Comparison of ENCODE assay signal across 8 mouse cellular contexts in genomic region chr5:140140214-140140613, GRCm38 (mm10).
DNase-seq lines count a peak whose midpoint lies in the region; ATAC-seq and TF ChIP-seq lines count a peak whose summit lies in the region.

No protein-coding gene starts in this region.

- peak; percentile 76 for TF ChIP-seq CTCF in heart, adult 2 months (IDR thresholded peaks at IDR 0.05)

- in situ Hi-C loops in ES-E14 (cut with MboI; ENCODE audit: low sequenced_read_pairs in 2 of 2, unreplicated experiment in 2 of 2), result no loop called here

- no peaks in the 10 kb centered on the region for H3K9me3 ChIP-seq in heart, embryonic 11.5 days (replicated peaks; ENCODE audit: control insufficient read depth, low read length)
- H3K9me3 ChIP-seq in ES-E14 (ENCODE audit: control insufficient read depth, insufficient read depth, low read depth, low read length), result no peaks in the 10 kb centered on the region

- H3K4me2 ChIP-seq in heart, embryonic 11.5 days, result no peak overlapping the region

- no peak overlapping the region for H3K27ac ChIP-seq in heart, adult 2 months
- no peak overlapping the region for H3K27ac ChIP-seq in heart, embryonic 11.5 days (ENCODE audit: low read depth, low read length)
- H3K27ac ChIP-seq in ES-E14 (ENCODE audit: insufficient read depth, low read depth, low read length, poor library complexity, severe bottlenecking), result no peak overlapping the region

- no peaks in the 10 kb centered on the region for H3K79me2 ChIP-seq in heart, adult 2 months (replicated peaks; ENCODE audit: control insufficient read depth, insufficient read depth, low read length)

- TF ChIP-seq POLR2A in heart, adult 2 months (IDR thresholded peaks at IDR 0.05; ENCODE audit: insufficient read depth, low read depth, low read length), result no peak

- peak; percentile 27 to 56 for DNase-seq in heart, adult 2 months
- DNase-seq in ES-E14 (ENCODE audit: low read depth, low spot score), result peak; percentile 26
- DNase-seq in cerebellum, postnatal 25 days, result peak; percentile 53 to 75
- peak; percentile 49 for DNase-seq in gastrocnemius, postnatal 14 days
- DNase-seq in layer of hippocampus, postnatal 10 days (ENCODE audit: low spot score in 2 of 2), result peak; percentile 75 to 80
- DNase-seq in mesoderm, embryonic 11.5 days (ENCODE audit: low read depth, low spot score), result peak; percentile 65
- peak; percentile 23 to 24 for DNase-seq in thymus, adult 18-20 months

- H3K9ac ChIP-seq in heart, adult 2 months (ENCODE audit: low read depth, low read length), result no peak overlapping the region
- no peak overlapping the region for H3K9ac ChIP-seq in heart, embryonic 11.5 days (ENCODE audit: low read depth, low read length)
- no peak overlapping the region for H3K9ac ChIP-seq in ES-E14 (ENCODE audit: insufficient read depth, low read depth, low read length, poor library complexity, severe bottlenecking)

- no peak overlapping the region for H3K4me3 ChIP-seq in heart, adult 2 months
- H3K4me3 ChIP-seq in heart, embryonic 11.5 days (ENCODE audit: low read depth, low read length), result no peak overlapping the region
- H3K4me3 ChIP-seq in ES-E14 (ENCODE audit: insufficient read depth in 1 of 2, low read depth in 1 of 2, low read length in 2 of 2, poor library complexity in 1 of 2, severe bottlenecking in 1 of 2), result no peak overlapping the region

- H3K4me1 ChIP-seq in heart, adult 2 months (ENCODE audit: control insufficient read depth, insufficient read depth, low read length), result peaks cover 2% of the 10 kb centered on the region; the same call in 1 of the 2 replicates
- H3K4me1 ChIP-seq in heart, embryonic 11.5 days (ENCODE audit: control insufficient read depth, insufficient read depth, low read length), result peaks cover 5% of the 10 kb centered on the region; the same call in 1 of the 2 replicates
- H3K4me1 ChIP-seq in ES-E14 (ENCODE audit: control insufficient read depth in 2 of 2, insufficient read depth in 2 of 2, low read length in 2 of 2, poor library complexity in 1 of 2), result no peaks in the 10 kb centered on the region

- no peak for TF ChIP-seq EP300 in heart, adult 2 months (IDR thresholded peaks at IDR 0.05; ENCODE audit: insufficient read depth, low read depth, low read length)

- no peaks in the 10 kb centered on the region for H3K27me3 ChIP-seq in heart, adult 2 months (ENCODE audit: control insufficient read depth, insufficient read depth, low read length)
- H3K27me3 ChIP-seq in heart, embryonic 11.5 days (ENCODE audit: control insufficient read depth, insufficient read depth, low read length), result no peaks in the 10 kb centered on the region

- ATAC-seq in heart, embryonic 11.5 days (replicated peaks; ENCODE audit: insufficient number of reproducible peaks, low FRiP score, low TSS enrichment), result no peak

- no peaks in the 10 kb centered on the region for H3K36me3 ChIP-seq in heart, adult 2 months (ENCODE audit: control insufficient read depth, insufficient read depth, low read length)
- no peaks in the 10 kb centered on the region for H3K36me3 ChIP-seq in heart, embryonic 11.5 days (ENCODE audit: control insufficient read depth, insufficient read depth, low read length)
- no peaks in the 10 kb centered on the region; the same call in 1 of the 2 replicates for H3K36me3 ChIP-seq in ES-E14 (ENCODE audit: control insufficient read depth, insufficient read depth, low read length, poor library complexity, severe bottlenecking)

- intact Hi-C loops in heart, adult 2 months (cut with DNase I), result loop anchor here (2.0 kb wide), 1 partner anchor 301 kb away; no protein-coding TSS in a partner anchor
- intact Hi-C loops in gastrocnemius, postnatal 14 days (cut with DNase I; ENCODE audit: low total_unique reads), result loop anchor here (5.0 to 10.0 kb wide), 3 partner anchors 165 to 303 kb away; partner anchors contain the start of gene Elfn1

TF ChIP-seq in ES-E14, 5 proteins besides CTCF, POLR2A, EP300 and RAD21:
- TF ChIP-seq ZNF384 (IDR thresholded peaks at IDR 0.05; ENCODE audit: low read depth, low read length) (no peak), ZC3H11A (IDR thresholded peaks at IDR 0.05; ENCODE audit: borderline replicate concordance, low read depth, low read length) (0 out of 2 replicates have a peak, but pooled peaks have one; percentile 37)

Comparison
In these comparisons a context has a peak if more than half of its experiments do, and no peak if none do; other contexts are left out.
1. DNase-seq: peak in every context shown above with its lines; median percentile 78 in layer of hippocampus, postnatal 10 days; 65 in mesoderm, embryonic 11.5 days; 64 in cerebellum, postnatal 25 days; 49 in gastrocnemius, postnatal 14 days; 42 in heart, adult 2 months; 26 in ES-E14; 24 in thymus, adult 18-20 months.